Mouse (Mus musculus): Measurements from ENCODE around the gene Mapre3. TPM values are rescaled to one million over a fixed set of nuclear protein-coding genes. Genes with fewer than 3 reads are reported as not detected.

Gene Mapre3
- polyA plus RNA-seq, 1 experiment = 27.8 TPM

DNA sequence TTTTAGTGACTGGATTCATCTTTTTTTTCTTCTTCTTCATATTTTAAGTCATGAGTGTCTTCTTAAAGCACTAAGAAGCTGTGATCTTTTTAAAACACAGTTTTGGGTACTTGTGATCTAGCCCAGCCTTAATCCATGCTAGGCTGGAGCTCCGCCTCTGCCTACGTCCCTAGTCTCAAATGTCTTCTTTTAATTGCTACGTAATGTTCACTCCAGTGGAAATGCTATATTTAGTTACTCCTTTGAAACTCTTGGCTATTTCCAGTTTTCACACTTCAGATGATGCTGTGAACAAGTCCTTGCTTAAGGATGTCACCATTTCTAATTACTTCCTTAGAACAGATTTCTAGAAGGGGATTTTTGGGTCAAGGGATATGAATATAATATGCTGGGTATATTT, 24.4 kb upstream of the Mapre3 start:
- no peak overlapping the region for H3K27ac ChIP-seq (ENCODE audit: insufficient read depth, low read depth, low read length)
- peaks cover 7% of the 10 kb centered on the region; the same call in 1 of the 2 replicates for H3K4me1 ChIP-seq (ENCODE audit: control insufficient read depth, insufficient read depth, low read length)

DNA sequence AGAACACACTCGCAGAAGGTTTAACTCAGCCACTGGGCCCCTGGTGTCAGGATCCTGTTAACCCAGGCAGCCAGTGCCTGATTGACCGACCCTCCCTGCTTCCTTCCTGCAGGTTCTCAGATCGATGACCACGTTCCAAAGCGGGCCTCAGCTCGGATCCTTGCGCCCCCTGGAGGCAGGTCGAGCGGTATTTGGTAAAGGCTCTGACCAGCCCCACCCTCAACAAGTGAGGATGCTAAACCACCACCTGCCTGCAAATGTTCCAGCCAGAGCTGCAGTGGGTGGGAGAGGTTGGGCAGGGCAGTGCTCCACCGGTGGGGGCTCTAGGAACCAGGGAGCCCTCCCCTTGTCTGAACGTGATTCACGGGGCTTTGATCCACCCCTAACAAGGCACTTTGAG, 18.3 kb upstream of the Mapre3 start:
- H3K4me1 ChIP-seq (ENCODE audit: control insufficient read depth, insufficient read depth, low read length) = 0 out of 2 replicates have a peak, but pooled peaks cover 2% of the 10 kb centered on the region
- H3K4me3 ChIP-seq (ENCODE audit: insufficient read depth, low read length) = no peak overlapping the region
- no peak overlapping the region for H3K27ac ChIP-seq (ENCODE audit: insufficient read depth, low read depth, low read length)
- TF ChIP-seq CTCF (IDR thresholded peaks at IDR 0.05; ENCODE audit: low read depth, low read length) = peak; percentile 56
- no peak for TF ChIP-seq POLR2A (IDR thresholded peaks at IDR 0.05; ENCODE audit: borderline replicate concordance, low read depth, low read length)

More for the DNA sequence above, 24.4 kb upstream of the Mapre3 start:
- no peak overlapping the region for H3K4me3 ChIP-seq (ENCODE audit: insufficient read depth, low read length)
- no peak for TF ChIP-seq POLR2A (IDR thresholded peaks at IDR 0.05; ENCODE audit: borderline replicate concordance, low read depth, low read length)
- TF ChIP-seq CTCF (IDR thresholded peaks at IDR 0.05; ENCODE audit: low read depth, low read length) = no peak

DNA sequence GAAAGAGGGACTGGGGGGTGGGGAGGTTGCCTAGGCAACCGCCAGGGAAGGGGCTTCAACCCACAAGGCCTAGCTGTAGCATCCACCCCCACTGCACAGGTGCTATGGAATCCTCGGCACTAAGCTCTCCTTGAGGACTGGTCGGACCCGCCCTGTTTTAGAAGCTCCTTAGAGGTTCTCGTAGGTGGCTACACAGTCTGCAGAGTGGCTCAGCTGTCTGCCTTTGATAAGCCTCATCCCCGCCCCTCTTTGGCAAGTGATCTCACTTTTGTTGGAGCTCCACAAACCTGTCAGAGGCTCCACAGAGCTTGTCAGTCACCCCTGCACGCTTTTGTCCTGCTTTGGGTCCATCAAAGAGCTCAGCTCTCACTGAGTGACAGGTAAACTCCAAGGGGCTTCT, 17.0 kb upstream of the Mapre3 start:
- Histone ChIP-seq H3K4me3 (ENCODE audit: insufficient read depth, low read length) (no peak overlapping the region), H3K27ac (ENCODE audit: insufficient read depth, low read depth, low read length) (no peak overlapping the region)
- TF ChIP-seq CTCF (IDR thresholded peaks at IDR 0.05; ENCODE audit: low read depth, low read length) (no peak), POLR2A (IDR thresholded peaks at IDR 0.05; ENCODE audit: borderline replicate concordance, low read depth, low read length) (no peak)

DNA sequence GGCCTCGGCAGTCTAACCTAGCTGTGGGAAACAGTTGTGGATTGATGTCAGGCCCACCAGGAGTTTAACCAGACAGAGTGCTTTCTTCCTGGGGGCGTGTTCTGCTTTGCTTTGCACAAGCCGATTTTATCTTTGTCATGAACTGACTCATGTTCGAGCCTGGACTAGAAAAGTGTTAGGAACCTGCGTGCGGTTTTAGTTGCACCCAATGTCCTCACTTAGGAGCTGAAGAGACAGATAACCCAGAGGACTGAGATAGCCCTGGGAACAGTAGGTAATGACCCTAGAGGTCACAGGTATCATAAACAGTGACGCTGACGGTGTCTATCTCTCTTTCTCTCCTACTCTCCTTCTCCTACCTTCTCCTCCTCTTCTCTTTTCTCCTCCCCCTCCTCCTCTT, 16.5 kb upstream of the Mapre3 start:
- Histone ChIP-seq H3K4me1 (ENCODE audit: control insufficient read depth, insufficient read depth, low read length) (peaks cover 7% of the 10 kb centered on the region), H3K4me3 (ENCODE audit: insufficient read depth, low read length) (no peak overlapping the region), H3K27ac (ENCODE audit: insufficient read depth, low read depth, low read length) (no peak overlapping the region)
- TF ChIP-seq CTCF (IDR thresholded peaks at IDR 0.05; ENCODE audit: low read depth, low read length) = no peak
- TF ChIP-seq POLR2A (IDR thresholded peaks at IDR 0.05; ENCODE audit: borderline replicate concordance, low read depth, low read length) = no peak

More for the DNA sequence above, 17.0 kb upstream of the Mapre3 start:
- peaks cover 3% of the 10 kb centered on the region; the same call in 1 of the 2 replicates for H3K4me1 ChIP-seq (ENCODE audit: control insufficient read depth, insufficient read depth, low read length)

DNA sequence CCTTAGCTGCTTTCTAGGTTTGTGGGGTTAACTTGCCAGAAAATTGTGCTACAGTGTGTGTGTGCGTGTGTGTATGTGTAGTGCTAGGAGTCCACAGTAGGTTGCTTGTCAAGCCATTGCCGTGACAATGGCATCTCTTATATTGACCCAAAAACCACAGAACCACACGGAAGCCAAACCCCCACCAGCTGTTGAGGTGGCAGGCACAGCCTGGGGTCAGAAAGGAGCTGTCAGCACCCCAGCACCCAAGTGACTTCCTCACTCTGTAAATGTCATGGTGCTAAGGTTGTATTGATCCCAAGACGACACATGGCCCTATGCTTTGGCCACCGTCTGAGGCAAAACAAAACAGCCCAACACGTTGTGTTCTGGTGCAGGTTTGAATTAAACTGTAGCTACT, 15.5 kb upstream of the Mapre3 start:
- H3K27ac ChIP-seq (ENCODE audit: insufficient read depth, low read depth, low read length) = no peak overlapping the region
- TF ChIP-seq CTCF (IDR thresholded peaks at IDR 0.05; ENCODE audit: low read depth, low read length) = no peak
- TF ChIP-seq POLR2A (IDR thresholded peaks at IDR 0.05; ENCODE audit: borderline replicate concordance, low read depth, low read length) = no peak
- no peak overlapping the region for H3K4me3 ChIP-seq (ENCODE audit: insufficient read depth, low read length)
- H3K4me1 ChIP-seq (ENCODE audit: control insufficient read depth, insufficient read depth, low read length) = peaks cover 9% of the 10 kb centered on the region

DNA sequence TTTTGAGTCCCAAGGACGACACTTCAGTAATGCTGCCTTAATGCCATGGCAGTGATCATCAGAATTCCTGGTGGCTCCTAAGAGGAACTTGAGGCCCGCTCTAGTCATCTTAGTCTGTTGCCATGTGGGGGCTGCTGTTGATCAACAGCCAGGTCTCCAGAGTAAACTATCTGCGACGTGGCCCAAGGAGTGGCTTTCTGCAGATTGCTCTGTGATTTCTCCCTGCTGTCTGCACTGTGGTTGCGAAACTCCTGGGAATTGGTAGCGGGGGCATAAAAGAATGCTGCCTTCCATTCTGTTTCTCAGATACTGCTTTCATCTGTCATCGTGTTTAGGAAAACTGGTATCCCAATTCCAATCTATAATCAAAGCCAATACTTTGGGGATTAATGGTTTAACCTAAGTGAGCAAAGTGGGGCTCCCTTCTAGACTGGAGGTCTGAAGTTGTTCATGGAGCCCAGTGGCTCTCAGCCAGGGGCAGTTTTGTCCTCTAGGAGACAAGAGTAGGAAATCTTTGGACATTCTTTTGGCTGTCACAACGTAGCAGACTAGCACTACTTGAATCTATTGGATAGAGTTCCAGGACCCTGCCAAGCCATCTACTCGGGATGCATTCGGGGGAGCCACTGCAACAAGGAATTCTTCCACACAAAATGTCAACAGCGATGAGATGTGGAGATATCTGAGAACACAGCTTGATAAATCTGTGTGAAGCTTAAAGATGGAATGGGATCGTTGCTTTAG, 11.5 kb upstream of the Mapre3 start:
- peaks cover 9% of the 10 kb centered on the region for H3K4me1 ChIP-seq (ENCODE audit: control insufficient read depth, insufficient read depth, low read length)
- TF ChIP-seq CTCF (IDR thresholded peaks at IDR 0.05; ENCODE audit: low read depth, low read length) = no peak
- TF ChIP-seq POLR2A (IDR thresholded peaks at IDR 0.05; ENCODE audit: borderline replicate concordance, low read depth, low read length) = no peak
- H3K4me3 ChIP-seq (ENCODE audit: insufficient read depth, low read length) = no peak overlapping the region
- no peak overlapping the region for H3K27ac ChIP-seq (ENCODE audit: insufficient read depth, low read depth, low read length)

DNA sequence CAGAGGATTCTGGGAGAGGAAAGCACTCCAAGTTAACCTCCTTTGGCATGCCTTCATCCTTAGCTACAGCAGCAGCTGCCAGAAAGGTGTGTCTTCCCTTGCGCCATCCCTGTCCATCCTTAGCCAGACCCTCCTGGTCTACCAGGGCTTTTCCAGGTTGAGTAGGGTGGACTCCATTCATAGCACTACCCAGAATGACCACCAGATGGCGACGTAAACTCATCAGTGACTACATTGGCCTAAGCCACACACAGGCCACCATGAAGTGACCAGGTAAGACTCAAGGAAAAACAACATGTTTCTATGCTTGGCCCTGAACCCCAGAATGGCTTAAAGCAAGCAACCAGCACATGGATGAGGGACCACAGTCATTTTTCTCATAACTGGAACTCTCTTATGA, 8.3 kb upstream of the Mapre3 start:
- Histone ChIP-seq H3K4me1 (ENCODE audit: control insufficient read depth, insufficient read depth, low read length) (peaks cover 9% of the 10 kb centered on the region), H3K4me3 (ENCODE audit: insufficient read depth, low read length) (no peak overlapping the region), H3K27ac (ENCODE audit: insufficient read depth, low read depth, low read length) (no peak overlapping the region)
- TF ChIP-seq POLR2A (IDR thresholded peaks at IDR 0.05; ENCODE audit: borderline replicate concordance, low read depth, low read length) = no peak
- TF ChIP-seq CTCF (IDR thresholded peaks at IDR 0.05; ENCODE audit: low read depth, low read length) = peak; percentile 74

DNA sequence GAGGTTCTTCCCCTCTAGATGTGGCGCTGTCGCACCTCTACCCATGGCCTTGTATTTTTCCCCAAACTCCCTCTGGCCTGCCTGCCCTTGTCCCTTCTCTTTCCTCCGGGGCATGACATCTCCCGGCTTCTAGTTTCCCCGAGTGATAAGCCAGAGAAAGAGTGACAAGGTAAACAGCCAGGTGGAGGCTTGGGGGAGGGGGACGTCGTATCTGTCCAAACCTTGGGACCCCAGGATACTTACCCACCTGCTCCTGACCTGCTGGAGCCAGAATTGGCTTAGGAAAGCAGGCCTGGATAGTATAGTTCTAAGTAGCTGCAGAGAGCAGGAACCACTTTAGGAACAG, 652 bp downstream of the Mapre3 start:
- H3K4me1 ChIP-seq (ENCODE audit: control insufficient read depth, insufficient read depth, low read length) = 0 out of 2 replicates have a peak, but pooled peaks cover 3% of the 10 kb centered on the region

DNA sequence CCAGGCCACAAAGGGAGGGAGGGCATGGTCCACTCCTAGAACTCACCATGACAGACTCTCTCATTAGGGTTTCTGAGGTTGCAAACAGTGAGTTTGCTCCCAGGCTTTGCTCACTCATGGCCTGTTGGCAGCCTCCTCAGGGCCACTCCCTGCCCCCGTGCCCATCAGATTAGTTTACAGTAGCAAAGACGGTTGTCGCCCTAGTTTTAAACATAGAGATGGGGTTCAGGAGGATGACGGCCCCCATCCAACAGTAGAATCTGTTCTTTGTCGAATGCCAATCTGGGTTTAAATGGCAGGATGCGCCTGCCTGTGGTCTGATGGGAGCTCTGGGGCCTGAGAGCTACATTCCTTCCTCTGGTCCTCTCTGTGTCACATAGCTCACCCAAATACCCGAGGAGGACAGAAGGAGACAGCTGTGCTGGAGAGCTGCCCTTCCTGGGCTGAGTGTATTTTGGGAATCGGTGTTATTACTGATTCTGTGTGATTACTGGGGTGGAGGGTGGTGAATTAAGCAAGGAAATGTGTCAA, 1.9 kb downstream of the Mapre3 start:
- no peak overlapping the region for H3K4me3 ChIP-seq (ENCODE audit: insufficient read depth, low read length)
- TF ChIP-seq POLR2A (IDR thresholded peaks at IDR 0.05; ENCODE audit: borderline replicate concordance, low read depth, low read length) (no peak), CTCF (IDR thresholded peaks at IDR 0.05; ENCODE audit: low read depth, low read length) (no peak)
- H3K27ac ChIP-seq (ENCODE audit: insufficient read depth, low read depth, low read length) = no peak overlapping the region
- 0 out of 2 replicates have a peak, but pooled peaks cover 3% of the 10 kb centered on the region for H3K4me1 ChIP-seq (ENCODE audit: control insufficient read depth, insufficient read depth, low read length)

More for the DNA sequence above, 652 bp downstream of the Mapre3 start:
- TF ChIP-seq POLR2A (IDR thresholded peaks at IDR 0.05; ENCODE audit: borderline replicate concordance, low read depth, low read length) = no peak
- TF ChIP-seq CTCF (IDR thresholded peaks at IDR 0.05; ENCODE audit: low read depth, low read length) = no peak
- H3K27ac ChIP-seq (ENCODE audit: insufficient read depth, low read depth, low read length) = no peak overlapping the region
- peak overlapping the region; percentile 73 for H3K4me3 ChIP-seq (ENCODE audit: insufficient read depth, low read length)

DNA sequence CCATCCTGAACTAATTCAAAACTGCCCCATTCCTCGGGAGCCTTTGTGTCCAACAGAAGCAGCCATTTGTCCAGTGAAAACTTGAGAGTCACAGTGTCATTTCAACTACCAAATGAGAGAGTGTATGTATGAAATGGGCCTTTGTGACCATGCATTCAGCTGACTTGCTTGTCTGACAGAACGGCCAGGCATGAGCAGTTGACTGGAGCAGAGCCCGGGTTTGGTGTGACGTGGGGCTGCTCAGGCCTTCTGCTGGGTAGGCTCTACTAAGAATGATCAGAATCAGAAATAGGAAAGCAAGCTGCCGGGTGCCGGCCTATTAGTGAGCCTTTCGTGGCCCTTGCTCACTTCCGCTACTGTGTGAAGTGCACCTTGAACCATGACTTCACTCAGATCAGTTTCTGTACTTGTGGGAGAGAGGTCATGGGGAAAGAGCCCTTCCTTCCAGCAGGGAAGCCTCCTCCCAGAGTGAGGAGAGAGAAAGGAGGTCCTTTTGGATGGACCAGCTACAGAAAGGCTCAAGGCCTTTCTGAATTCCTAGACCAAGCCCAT, 4.4 kb downstream of the Mapre3 start:
- Histone ChIP-seq H3K4me1 (ENCODE audit: control insufficient read depth, insufficient read depth, low read length) (0 out of 2 replicates have a peak, but pooled peaks cover 3% of the 10 kb centered on the region), H3K4me3 (ENCODE audit: insufficient read depth, low read length) (no peak overlapping the region), H3K27ac (ENCODE audit: insufficient read depth, low read depth, low read length) (no peak overlapping the region)
- TF ChIP-seq POLR2A (IDR thresholded peaks at IDR 0.05; ENCODE audit: borderline replicate concordance, low read depth, low read length) (no peak), CTCF (IDR thresholded peaks at IDR 0.05; ENCODE audit: low read depth, low read length) (no peak)

Measured in bone marrow macrophage, adult 2 months (primary cell).